Mouse (Mus musculus) cerebellum, adult 2 months (tissue): ENCODE results near the gene Tcf12. TPM values are rescaled to one million over a fixed set of nuclear protein-coding genes. Genes with fewer than 3 reads are reported as not detected.

ENCODE experiments used
- DNase-seq, 2 experiments: peaks; one replicate each; pipeline ENCODE4 v3.0.0; 2021
- H3K27ac ChIP-seq: fragments of 200-500 bp; 2 replicates; pipeline ENCODE4 v1.5.1; 2012; ENCODE audit warnings: low read length, control low read depth, inconsistent platforms; ENCODE audit not compliant: insufficient read depth
- H3K27me3 ChIP-seq: fragments of 200-500 bp; 2 replicates; pipeline ENCODE4 v1.6.1; 2012; ENCODE audit warnings: inconsistent platforms, mild to moderate bottlenecking, low read length, moderate library complexity; ENCODE audit not compliant: control insufficient read depth, insufficient read depth
- H3K4me1 ChIP-seq: fragments of 200-500 bp; 2 replicates; pipeline ENCODE4 v1.6.1; 2011; ENCODE audit warnings: low read length; ENCODE audit not compliant: control insufficient read depth, insufficient read depth
- H3K4me3 ChIP-seq: fragments of 200-500 bp; replicated peaks from 2 replicates; pipeline ENCODE3; 2011; ENCODE audit warnings: mild to moderate bottlenecking, low read depth, low read length, control low read depth; ENCODE audit not compliant: insufficient read depth
- CTCF ChIP-seq: fragments of 200-500 bp; IDR thresholded peaks from 2 replicates; pipeline ENCODE4 v1.5.1; 2011; ENCODE audit warnings: low read depth, mild to moderate bottlenecking, control low read depth, low read length, moderate library complexity, borderline replicate concordance; ENCODE audit not compliant: insufficient read depth
- POLR2A ChIP-seq: fragments of 200-500 bp; IDR thresholded peaks from 2 replicates; pipeline ENCODE4 v1.6.1; 2011; ENCODE audit warnings: low read length, control low read depth, borderline replicate concordance; ENCODE audit not compliant: insufficient read depth
- WGBS: fragments of 180-500 bp; shearing (Covaris S2); methylation state at CpG from one replicate; pipeline ENCODE4 v1.1.7; 2018; 5-methylcytosine and 5-hydroxymethylcytosine counted together
- polyA plus RNA-seq: library from polyadenylated mRNA; depleted of rRNA; stranded (reverse); fragments of >200 nt; gene quantifications from 2 replicates; pipeline ENCODE4 v1.2.3, GENCODE M21; 2012

The Tcf12 gene
- polyA plus RNA-seq, 1 experiment, result 53.0 TPM

GRCm38 (mm10) chr9:72076158-72076557 lies 35.5 kb downstream of the Tcf12 start:
- no peak overlapping the region for H3K4me3 ChIP-seq
- peaks cover 6% of the 10 kb centered on the region; the same call in 1 of the 2 replicates for H3K4me1 ChIP-seq
- no peak for DNase-seq
- no peak overlapping the region for H3K27ac ChIP-seq
- H3K27me3 ChIP-seq, result no peaks in the 10 kb centered on the region
- TF ChIP-seq CTCF (no peak), POLR2A (no peak)

- H3K27ac ChIP-seq, result no peak overlapping the region
- TF ChIP-seq CTCF (no peak), POLR2A (no peak)
- H3K27me3 ChIP-seq, result no peaks in the 10 kb centered on the region
- H3K4me1 ChIP-seq, result no peaks in the 10 kb centered on the region
- H3K4me3 ChIP-seq, result no peak overlapping the region
- DNase-seq, result no peak
Measured at GRCm38 (mm10) chr9:72066151-72066550, 45.5 kb downstream of the Tcf12 start.

GRCm38 (mm10) chr9:72053144-72053543 lies 58.5 kb downstream of the Tcf12 start:
- Histone ChIP-seq H3K27me3 (no peaks in the 10 kb centered on the region), H3K27ac (no peak overlapping the region), H3K4me3 (no peak overlapping the region), H3K4me1 (no peaks in the 10 kb centered on the region)
- TF ChIP-seq CTCF, result no peak
- no peak for TF ChIP-seq POLR2A
- 90% methylated on average over 3 of the region's 3 CpGs for WGBS
- DNase-seq, result no peak

- Histone ChIP-seq H3K4me1 (peaks cover 4% of the 10 kb centered on the region; the same call in 1 of the 2 replicates), H3K27me3 (no peaks in the 10 kb centered on the region), H3K4me3 (no peak overlapping the region), H3K27ac (no peak overlapping the region)
- TF ChIP-seq POLR2A (no peak), CTCF (no peak)
- no peak for DNase-seq
Measured at GRCm38 (mm10) chr9:72040156-72040555, 71.5 kb downstream of the Tcf12 start.

- H3K4me3 ChIP-seq, result no peak overlapping the region
- WGBS, result 97% methylated on average over 2 of the region's 2 CpGs
- no peak for DNase-seq
- H3K27ac ChIP-seq, result no peak overlapping the region
- no peak for TF ChIP-seq POLR2A
- TF ChIP-seq CTCF, result no peak
- no peaks in the 10 kb centered on the region for H3K27me3 ChIP-seq
- H3K4me1 ChIP-seq, result peaks cover 2% of the 10 kb centered on the region; the same call in 1 of the 2 replicates
Measured at GRCm38 (mm10) chr9:72039369-72039768, 72.3 kb downstream of the Tcf12 start.

- H3K27me3 ChIP-seq, result no peaks in the 10 kb centered on the region
- no peak for DNase-seq
- no peak overlapping the region for H3K27ac ChIP-seq
- peaks cover 6% of the 10 kb centered on the region; the same call in 1 of the 2 replicates for H3K4me1 ChIP-seq
- no peak for TF ChIP-seq CTCF
- TF ChIP-seq POLR2A, result no peak
- 90% methylated on average over 2 of the region's 2 CpGs for WGBS
- no peak overlapping the region for H3K4me3 ChIP-seq
Measured at GRCm38 (mm10) chr9:72037059-72037516, 74.6 kb downstream of the Tcf12 start.

- peaks cover 6% of the 10 kb centered on the region; the same call in 1 of the 2 replicates for H3K4me1 ChIP-seq
- no peaks in the 10 kb centered on the region for H3K27me3 ChIP-seq
- no peak overlapping the region for H3K27ac ChIP-seq
- WGBS, result 55% methylated on average over 3 of the region's 3 CpGs
- TF ChIP-seq POLR2A (no peak), CTCF (no peak)
- no peak overlapping the region for H3K4me3 ChIP-seq
- no peak for DNase-seq
Measured at GRCm38 (mm10) chr9:72036257-72036656, 75.4 kb downstream of the Tcf12 start.

- 47% methylated on average over 2 of the region's 2 CpGs for WGBS
- TF ChIP-seq POLR2A, result no peak
- no peak for TF ChIP-seq CTCF
- Histone ChIP-seq H3K27ac (no peak overlapping the region), H3K4me3 (no peak overlapping the region), H3K4me1 (peaks cover 7% of the 10 kb centered on the region; the same call in 1 of the 2 replicates), H3K27me3 (no peaks in the 10 kb centered on the region)
- DNase-seq, result peak in 1 of 2 experiments; percentile 46
Measured at GRCm38 (mm10) chr9:72033271-72033670, 78.4 kb downstream of the Tcf12 start.
